Mouse (Mus musculus): ENCODE results near the gene Wdr41.
A peak's percentile ranks its signal among the peaks of the same experiment; 100 is the strongest.

Gene Wdr41

DNA sequence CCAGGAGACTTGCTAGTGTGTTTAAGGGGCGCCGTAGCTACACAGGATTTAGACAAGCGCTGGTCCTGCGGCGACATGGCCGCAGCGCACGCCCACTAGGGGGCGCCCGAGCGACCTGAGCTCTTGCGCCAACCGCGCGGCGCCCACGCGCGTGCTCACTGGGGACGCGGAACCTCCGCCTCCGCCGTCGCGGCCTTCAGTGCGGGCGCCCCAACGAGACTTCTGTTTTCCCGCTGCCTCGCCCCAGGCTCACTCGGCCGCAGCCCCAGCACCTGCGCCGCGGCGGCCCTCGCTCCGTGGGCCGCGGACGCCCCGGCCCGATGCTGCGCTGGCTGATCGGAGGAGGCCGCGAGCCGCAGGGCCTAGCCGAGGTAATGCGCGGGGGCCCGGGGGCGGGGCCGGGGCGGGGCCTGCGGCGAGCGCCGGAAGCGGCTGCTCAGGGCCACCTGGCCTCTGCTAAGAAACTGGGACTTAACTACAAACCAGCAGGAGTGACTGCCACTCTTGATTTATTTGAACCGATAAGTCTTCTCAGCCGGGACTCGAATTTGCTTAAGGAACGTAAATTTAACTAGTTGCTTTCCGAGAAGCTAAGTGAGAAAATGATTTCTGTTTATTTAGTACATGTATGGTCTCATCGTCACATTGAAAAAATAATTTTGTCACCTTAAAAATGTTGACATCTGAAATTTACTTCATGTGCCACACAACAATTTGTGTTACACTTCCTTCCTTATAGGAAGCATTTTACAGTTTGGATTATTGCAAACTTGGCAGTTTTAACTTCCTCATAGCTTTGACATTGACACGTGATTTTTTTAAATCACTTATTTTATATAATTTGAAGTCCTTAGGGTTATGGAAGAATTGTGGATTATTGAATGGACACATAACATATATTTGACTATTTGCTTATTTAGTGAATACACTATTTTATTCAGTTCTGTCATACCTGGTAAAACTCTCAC, at the start of gene Wdr41:
TSS of gene Wdr41 (plus strand) at position 126 of the 968 bp plus-strand sequence.
- DNase-seq (ENCODE audit: low read depth, low spot score), result peak; percentile 98

DNA sequence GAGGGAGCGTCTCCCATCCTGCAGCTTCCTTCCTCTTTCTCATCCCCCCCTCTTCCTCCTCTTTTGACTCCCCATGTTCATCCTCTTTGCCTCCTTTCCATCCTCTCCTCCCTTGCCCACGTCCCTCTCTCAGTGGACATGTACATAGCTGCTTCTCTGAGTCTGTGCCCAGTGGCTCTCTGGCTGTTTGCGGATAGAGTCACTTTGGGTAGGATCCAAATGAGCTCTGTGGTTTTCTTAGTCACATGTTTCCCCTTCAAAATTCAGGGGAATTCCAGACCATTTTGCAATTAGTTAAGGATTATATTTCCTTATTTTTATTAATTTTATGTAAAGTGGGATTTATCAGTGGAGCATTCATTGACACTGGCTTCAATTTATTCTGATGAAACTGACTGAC, 48.1 kb upstream of the Wdr41 start:
- DNase-seq (ENCODE audit: low read depth, low spot score), result no peak

- DNase-seq (ENCODE audit: low read depth, low spot score), result peak; percentile 64
Measured at GRCm38 (mm10) chr13:94938418-94938817, 37.7 kb upstream of the Wdr41 start.

DNA sequence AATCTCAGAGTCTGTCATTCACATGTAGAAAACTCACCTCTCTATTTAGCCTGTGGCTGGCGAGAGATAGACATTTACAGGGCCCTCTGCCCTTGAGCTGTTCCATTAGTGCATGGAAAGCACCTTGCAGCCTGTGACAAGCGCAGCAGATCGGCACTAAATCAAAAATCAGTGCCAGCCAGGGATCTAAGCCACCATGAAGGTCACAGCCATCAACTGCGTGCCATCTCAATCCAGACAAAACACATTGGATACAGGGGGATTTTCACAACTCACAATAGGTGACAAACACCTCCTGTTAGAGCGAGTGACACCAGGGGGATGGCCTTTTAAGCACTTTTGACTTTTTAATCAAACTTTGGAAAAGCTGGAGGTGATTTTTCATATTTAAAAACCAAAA, 36.0 kb upstream of the Wdr41 start:
- no peak for DNase-seq (ENCODE audit: low read depth, low spot score)

DNA sequence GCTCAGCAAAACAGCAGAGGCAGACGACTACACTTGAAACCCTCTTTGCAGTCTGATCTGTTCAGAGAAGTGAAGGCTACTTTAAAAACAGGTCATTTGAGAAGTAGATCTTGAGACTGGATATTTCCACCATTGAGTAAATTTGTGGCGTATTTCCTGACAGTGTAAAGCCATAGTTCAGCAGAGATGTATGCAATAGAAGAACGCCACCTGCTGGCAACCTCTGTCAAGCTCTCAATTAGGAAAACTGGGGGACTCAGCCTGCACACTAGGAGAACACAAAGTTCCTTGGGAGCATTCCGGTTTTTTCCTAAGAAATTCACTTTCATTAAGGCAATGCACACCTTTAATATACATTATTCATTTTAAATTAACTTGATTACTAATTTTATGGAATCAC, 34.9 kb upstream of the Wdr41 start:
- peak; percentile 76 for DNase-seq (ENCODE audit: low read depth, low spot score)

DNA sequence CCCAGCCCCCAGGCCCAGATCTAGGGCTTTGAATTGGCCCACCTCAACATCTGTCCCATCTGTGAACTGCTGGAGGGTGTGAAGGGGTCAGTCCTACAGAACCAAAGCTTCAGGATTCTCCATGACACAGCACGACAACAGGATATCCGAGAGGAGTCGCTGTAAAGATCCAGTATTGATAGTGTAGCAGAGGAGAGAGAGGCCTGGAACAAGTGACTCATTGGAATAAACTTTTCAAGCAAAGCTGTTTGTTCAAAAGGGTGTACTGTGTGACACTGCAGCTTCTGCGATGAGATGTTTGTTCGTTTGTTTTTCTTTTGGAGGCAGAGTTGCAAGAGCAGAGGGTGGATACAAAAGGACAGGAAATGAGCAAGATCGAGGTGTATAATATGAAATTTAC, 20.2 kb upstream of the Wdr41 start:
- no peak for DNase-seq (ENCODE audit: low read depth, low spot score)

DNA sequence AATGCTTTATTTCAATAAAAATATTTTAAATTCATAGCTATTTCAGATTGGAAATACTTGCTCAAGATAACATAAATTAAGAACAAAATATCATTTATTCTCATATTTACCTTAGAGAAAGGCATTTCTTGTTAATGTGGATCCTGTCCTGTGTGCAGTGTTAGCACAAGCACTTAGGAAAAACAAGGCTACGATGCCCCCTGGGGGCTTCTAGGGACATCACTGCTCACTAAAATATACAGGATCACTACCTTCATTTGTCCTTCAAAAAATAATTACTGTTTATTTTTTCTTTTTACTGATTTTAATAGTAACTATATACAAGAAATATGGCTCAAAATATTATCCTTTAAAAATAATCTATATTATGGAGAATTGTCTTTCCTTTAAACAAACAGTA, 18.2 kb upstream of the Wdr41 start:
- peak; percentile 63 for DNase-seq (ENCODE audit: low read depth, low spot score)

DNA sequence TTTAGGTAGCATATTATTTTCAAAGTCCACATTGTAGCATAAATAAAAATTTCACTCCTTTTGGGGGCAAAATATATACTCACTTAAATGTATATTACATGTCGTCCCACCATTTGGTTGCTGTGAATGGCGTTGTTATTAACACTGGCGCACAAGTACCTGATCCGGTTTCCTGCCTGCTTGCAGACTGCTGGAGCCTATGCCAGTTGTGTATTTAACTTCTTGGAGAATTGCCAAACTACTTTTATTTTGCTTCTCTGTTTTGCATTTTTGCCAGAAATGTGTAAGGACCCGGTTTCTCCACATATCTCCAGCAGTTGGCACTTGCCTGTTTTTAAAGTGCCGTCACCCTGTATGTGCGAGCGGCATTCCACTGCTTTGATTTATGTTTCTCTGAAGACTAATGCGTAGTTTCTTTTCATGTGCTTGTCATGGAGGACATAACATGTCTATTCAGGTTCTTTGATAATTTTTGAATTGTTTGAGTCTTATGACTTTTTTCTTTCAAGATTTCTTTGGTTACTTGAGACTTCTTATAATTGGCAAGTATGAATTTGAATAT, 6.1 kb upstream of the Wdr41 start:
- no peak for DNase-seq (ENCODE audit: low read depth, low spot score)

- DNase-seq (ENCODE audit: low read depth, low spot score), result no peak
Measured at GRCm38 (mm10) chr13:94975828-94976218, 321 bp upstream of the Wdr41 start.

GRCm38 (mm10) chr13:94979081-94979480, 2.9 kb downstream of the Wdr41 start:
- DNase-seq (ENCODE audit: low read depth, low spot score), result no peak

- DNase-seq (ENCODE audit: low read depth, low spot score), result peak; percentile 17
Measured at GRCm38 (mm10) chr13:94990516-94990915, 14.4 kb downstream of the Wdr41 start.

DNA sequence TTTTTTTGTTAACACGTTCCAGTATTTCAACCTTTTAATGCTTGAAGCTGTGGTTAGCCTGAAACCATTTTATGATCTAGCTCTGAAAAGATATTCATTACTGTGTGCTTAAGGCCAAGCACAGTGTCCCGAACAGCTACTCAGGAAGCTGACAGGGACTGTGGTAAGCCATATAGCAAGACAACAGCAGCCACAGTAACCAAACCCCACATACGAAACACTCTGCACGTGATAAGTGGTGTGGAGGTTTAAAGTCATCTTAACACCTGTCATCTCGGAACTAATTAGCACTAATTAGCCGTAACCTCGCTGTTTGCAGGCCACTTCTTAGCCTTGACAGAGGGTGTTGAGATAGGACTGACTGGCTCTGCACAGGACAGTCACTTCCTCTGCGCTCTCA, 31.1 kb downstream of the Wdr41 start:
- no peak for DNase-seq (ENCODE audit: low read depth, low spot score)

DNA sequence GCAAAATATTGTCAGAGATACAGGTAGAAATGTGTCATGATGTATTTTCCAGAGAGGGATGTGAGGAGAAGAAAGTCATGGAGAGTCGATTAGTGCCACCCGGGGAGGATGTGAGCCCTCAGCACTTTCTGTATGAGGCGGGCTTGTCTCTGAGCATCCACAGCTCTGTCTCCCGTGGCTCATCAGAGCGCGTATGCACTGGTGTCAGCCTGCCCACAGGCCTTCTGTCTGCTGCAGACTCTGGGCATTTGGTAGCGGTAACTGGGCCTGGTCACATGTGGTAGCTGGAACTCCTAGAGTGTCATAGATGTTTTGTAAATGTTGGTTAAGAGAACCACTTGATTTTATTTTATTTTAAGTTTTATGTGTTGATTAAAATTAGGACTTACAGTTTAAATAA, 33.1 kb downstream of the Wdr41 start:
- DNase-seq (ENCODE audit: low read depth, low spot score), result no peak

DNA sequence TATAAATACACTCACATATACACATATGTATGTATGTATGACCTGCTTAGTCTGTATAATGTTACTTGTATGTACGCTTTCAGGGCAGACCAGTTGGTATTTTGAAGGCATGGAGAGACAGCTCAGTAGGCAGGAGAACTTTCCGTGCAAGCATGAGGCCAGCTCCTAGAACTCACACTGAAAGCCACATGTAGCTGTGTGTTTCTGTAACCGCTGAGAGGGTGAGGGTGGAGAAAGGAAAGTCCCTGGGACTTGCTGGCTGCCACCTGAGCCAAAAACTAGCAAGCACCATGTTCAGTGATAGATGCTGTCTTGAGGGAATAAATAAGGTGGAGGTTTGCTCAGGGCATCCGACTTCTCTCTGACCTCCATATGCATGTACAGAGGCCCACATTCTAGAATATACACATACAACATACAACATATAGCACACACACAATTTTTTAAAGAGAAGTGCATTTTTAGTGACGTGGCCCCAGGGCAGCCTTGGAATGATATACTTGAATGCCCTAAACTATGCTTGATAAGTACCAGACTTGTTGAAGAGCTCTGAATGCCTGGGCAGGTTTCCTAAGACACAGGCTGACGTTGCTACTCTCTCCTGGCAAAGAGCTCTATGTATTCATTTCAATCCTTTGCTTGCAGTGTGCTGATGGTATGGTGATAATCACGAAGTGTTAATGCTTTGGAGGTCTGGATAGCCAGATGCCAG, 35.6 kb downstream of the Wdr41 start:
- DNase-seq (ENCODE audit: low read depth, low spot score), result no peak

GRCm38 (mm10) chr13:95017278-95017677, 41.1 kb downstream of the Wdr41 start:
- DNase-seq (ENCODE audit: low read depth, low spot score), result no peak

DNA sequence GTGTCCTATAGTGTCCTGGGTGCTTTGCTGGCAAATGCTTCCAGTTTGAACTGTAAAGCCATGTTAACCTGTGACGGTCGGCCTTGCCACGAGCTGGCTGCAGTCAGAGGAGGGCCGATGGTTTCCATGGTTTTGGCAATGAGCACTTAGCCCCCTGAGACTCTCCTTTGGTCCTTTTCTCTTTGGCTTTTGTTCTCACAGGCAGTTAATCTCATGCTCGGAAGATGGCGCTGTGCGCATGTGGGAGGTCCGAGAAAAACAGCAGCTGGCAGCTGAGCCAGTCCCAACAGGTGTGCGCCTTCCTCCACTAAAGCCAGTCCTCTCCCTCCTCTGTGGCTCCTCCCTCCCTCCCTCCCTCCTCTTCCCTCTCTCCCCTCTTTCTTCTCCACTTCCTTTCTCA, 41.8 kb downstream of the Wdr41 start:
- DNase-seq (ENCODE audit: low read depth, low spot score), result peak; percentile 86

DNA sequence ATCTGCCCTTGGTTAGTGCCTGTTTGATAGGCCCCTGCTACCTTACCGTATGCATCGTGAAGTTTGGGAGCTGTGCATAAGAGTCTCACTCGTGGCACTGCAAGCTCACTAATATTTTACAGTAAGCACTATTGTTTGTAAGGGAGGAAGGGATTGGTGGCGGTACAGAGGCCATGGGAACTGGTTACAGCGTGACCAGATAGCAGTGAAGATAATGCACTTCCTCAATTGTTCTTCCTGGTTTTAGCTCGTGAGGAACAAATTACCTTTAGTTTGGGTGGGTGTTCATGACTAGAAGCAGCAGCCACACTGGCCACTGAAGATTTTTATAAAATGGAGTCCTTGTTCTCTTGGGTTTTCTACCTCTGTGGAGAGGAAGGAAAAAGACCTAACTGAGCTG, 43.2 kb downstream of the Wdr41 start:
- DNase-seq (ENCODE audit: low read depth, low spot score), result no peak

DNA sequence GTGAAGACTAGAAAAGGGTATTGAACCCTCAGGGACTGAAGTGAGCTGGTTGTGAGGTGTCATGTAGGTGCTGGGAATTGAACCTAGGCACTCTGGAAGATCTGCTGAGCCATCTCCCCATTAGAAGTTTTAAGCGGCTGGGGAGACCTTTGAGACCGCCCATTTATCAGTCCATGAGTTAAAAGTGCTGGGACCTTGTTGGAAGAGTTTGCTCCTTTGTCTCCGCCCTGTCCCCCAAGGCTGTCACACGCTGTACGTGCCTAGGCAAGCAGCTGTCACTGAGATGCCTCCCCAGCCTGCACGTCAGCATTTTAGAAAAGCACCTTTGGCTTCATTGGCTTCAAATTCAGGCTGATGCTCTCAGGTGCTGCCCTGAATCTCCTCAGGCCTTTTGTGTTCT, 44.1 kb downstream of the Wdr41 start:
- DNase-seq (ENCODE audit: low read depth, low spot score), result no peak

- no peak for DNase-seq (ENCODE audit: low read depth, low spot score)
Measured at GRCm38 (mm10) chr13:95030828-95031227, 54.7 kb downstream of the Wdr41 start.

DNA sequence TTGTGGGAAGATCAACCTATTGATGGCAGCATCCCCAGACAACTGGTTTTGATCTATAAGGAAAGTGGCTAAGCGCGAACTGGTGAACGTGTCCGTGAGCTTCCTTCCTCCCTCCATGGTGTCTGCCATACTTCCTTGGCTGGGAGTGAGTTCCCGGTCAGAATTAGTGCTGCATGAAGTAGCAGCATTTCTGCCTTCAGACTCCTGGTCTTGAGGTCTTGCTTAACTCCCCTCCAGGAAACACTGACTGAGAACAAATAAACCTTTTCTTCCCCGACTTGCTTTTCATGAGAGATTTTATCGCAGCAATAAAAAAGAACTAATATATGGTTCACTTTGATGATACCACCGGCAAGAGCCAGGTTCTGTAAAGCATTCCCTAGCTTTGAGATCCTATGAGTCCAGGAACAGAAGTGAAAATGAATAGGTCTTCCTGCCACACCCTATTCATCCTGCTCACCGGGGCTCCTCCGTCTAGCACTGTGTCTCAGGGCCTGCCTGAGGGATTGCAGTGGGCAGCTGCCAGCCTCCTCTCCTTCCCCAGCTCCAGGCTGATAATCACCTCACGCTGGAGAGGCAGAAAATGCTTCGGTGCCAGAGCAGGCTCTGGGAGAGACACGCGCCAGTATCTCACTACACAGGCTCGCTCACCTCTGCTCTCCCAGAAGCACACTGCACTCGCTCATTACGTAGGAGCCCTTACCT, 56.1 kb downstream of the Wdr41 start:
- DNase-seq (ENCODE audit: low read depth, low spot score), result peak; percentile 35

GRCm38 (mm10) chr13:95032973-95033372, 56.8 kb downstream of the Wdr41 start:
- DNase-seq (ENCODE audit: low read depth, low spot score), result peak; percentile 62

DNA sequence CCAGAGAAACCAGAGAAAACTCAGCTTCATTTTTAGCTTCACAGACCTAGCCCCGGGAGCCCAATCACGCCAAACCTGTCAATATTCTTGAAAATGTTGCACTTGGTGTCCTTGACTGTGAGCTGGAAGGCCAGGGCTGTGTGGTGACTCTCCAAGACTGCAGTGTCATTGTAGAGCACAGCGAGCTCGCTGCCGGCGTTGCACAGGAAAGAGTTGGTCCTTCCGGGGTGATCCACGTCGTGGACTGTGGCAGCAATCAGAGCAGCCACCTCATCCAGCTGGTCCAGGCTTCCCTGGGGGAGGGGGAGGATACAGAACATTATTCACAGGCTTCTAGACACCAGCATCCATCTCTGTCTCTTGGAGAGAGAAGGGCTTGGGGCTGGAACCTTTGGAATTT, 58.0 kb downstream of the Wdr41 start:
- no peak for DNase-seq (ENCODE audit: low read depth, low spot score)
